Mouse (Mus musculus): Measurements from ENCODE around the gene Skp1a.

Gene Skp1a

GRCm38 (mm10) chr11:52253674-52254375 is 22.0 kb downstream of the Skp1a start:
- peak; percentile 61 for DNase-seq (ENCODE audit: low spot score)

- DNase-seq (ENCODE audit: low spot score), result no peak
Measured at GRCm38 (mm10) chr11:52255077-52255476, 23.3 kb downstream of the Skp1a start.

GRCm38 (mm10) chr11:52257376-52257775 is 25.6 kb downstream of the Skp1a start:
- no peak for DNase-seq (ENCODE audit: low spot score)

- no peak for DNase-seq (ENCODE audit: low spot score)
Measured at GRCm38 (mm10) chr11:52258711-52259110, 26.9 kb downstream of the Skp1a start.

GRCm38 (mm10) chr11:52260878-52261277 is 29.1 kb downstream of the Skp1a start:
- DNase-seq (ENCODE audit: low spot score), result no peak

GRCm38 (mm10) chr11:52261937-52262336 is 30.1 kb downstream of the Skp1a start:
- peak; percentile 43 for DNase-seq (ENCODE audit: low spot score)

- no peak for DNase-seq (ENCODE audit: low spot score)
Measured at GRCm38 (mm10) chr11:52262338-52262737, 30.5 kb downstream of the Skp1a start.

- DNase-seq (ENCODE audit: low spot score), result no peak
Measured at GRCm38 (mm10) chr11:52264871-52265270, 33.1 kb downstream of the Skp1a start.

GRCm38 (mm10) chr11:52265616-52266307 is 34.0 kb downstream of the Skp1a start:
- no peak for DNase-seq (ENCODE audit: low spot score)

- DNase-seq (ENCODE audit: low spot score), result no peak
Measured at GRCm38 (mm10) chr11:52267271-52267670, 35.5 kb downstream of the Skp1a start.

GRCm38 (mm10) chr11:52268104-52268835 is 36.5 kb downstream of the Skp1a start:
- DNase-seq (ENCODE audit: low spot score), result no peak

- DNase-seq (ENCODE audit: low spot score), result no peak
Measured at GRCm38 (mm10) chr11:52269841-52270240, 38.0 kb downstream of the Skp1a start.

- DNase-seq (ENCODE audit: low spot score), result no peak
Measured at GRCm38 (mm10) chr11:52271765-52272495, 40.1 kb downstream of the Skp1a start.

GRCm38 (mm10) chr11:52272619-52273018 is 40.8 kb downstream of the Skp1a start:
- DNase-seq (ENCODE audit: low spot score), result no peak

- DNase-seq (ENCODE audit: low spot score), result no peak
Measured at GRCm38 (mm10) chr11:52273183-52273941, 41.6 kb downstream of the Skp1a start.

GRCm38 (mm10) chr11:52273942-52274330 is 42.1 kb downstream of the Skp1a start:
- DNase-seq (ENCODE audit: low spot score), result no peak

- peak; percentile 37 for DNase-seq (ENCODE audit: low spot score)
Measured at GRCm38 (mm10) chr11:52274456-52275112, 42.8 kb downstream of the Skp1a start.

GRCm38 (mm10) chr11:52275366-52275765 is 43.6 kb downstream of the Skp1a start:
- no peak for DNase-seq (ENCODE audit: low spot score)

GRCm38 (mm10) chr11:52275774-52276555 is 44.2 kb downstream of the Skp1a start:
- peak; percentile 72 for DNase-seq (ENCODE audit: low spot score)

GRCm38 (mm10) chr11:52276961-52277391 is 45.2 kb downstream of the Skp1a start:
- no peak for DNase-seq (ENCODE audit: low spot score)
